Mouse (Mus musculus) c-Kit-positive CD71-positive TER-119-positive erythroid progenitor cells, embryonic 14.5 days (primary cell): ENCODE data around the gene Ifi205.
"Not testable (repeated sequence)": the region's sequence is repeated elsewhere in the genome, so short reads cannot be mapped to it uniquely, and the experiment has no call there.

Experiments
- DNase-seq: peaks from one replicate; pipeline ENCODE4 v3.0.0-alpha.2; 2013; ENCODE audit warnings: low spot score

The Ifi205 gene

DNA sequence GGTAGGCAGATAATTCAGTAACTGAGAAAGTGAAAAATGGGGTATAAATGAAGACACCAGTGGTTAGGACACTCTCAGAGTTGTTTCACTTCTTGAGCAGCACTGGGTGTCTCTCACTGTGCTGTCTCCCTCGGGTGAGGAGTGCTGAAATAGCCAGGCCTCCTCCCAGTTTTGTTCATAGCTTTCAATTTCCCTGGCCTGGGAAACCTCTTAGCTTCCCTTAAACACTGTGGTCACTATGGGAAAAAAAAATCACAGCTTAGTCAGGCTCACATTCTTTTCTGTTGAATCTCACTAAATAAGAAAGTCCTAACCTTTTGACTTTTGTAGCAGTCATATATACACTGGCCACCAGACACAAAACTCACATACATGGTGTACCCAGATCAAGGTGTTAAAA is at the start of gene Ifi205:
Gene Ifi205, minus strand, starts transcription at position 113 of the 400 bp plus-strand sequence.
- DNase-seq = no peak

DNA sequence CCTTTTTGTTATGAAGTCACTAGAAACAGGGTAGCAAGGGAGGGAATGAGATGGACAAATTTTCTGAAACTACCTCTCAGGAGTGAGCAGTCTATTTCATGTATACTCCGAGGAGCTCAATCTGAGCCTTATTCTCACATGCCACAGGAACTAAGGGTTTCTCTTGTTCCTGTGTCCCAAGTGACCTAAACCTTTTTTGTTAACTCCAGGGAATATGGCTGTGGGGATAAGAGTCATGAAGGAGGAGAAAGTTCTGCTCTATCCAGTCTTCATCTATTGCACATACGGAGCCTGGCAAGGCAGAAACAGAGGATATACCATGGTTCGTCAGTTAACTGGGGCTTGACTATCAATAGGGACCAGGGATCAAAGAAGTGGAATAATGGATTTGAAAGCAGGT is 34.7 kb upstream of the Ifi205 start, which contains the start of gene Olfr430:
Gene Olfr430, plus strand, starts transcription at position 301 of the 400 bp plus-strand sequence.
- no peak for DNase-seq

DNA sequence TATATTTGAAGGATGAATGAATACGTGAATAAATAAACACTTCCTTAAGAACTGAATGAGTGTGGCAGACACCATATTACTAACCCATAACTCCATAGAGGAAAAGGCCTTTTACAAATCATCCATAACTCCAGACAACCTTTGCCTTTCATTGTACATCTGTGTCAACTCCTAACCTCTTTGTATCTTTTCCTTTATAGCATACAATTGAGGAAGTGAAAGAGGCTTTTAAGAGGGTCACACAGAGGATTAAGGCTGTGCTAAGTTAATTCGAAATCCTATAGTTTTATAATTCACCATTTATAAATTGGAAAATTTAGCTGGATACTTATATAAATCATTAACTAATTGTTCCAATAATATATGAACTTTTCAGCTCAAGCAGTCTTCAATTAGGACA is 23.6 kb upstream of the Ifi205 start:
- DNase-seq = no peak

DNA sequence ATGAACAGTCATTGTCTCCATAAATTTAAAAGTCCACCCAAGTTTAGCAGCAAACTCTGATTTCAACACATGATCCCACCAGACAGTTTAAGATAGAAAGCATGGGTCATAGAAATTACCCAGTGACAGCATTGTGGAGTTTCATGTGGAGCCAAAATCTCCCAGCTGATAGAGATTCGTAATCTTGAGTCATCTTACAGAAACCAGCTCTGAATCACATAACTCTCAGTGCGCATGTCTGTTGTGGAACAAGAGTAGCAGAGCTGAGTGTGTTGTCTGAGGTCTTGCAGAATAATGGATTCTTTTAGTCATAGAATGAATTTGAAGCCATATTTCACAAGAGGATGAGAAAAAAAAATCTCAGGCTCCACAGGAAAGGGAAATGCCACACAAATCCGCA is 21.4 kb upstream of the Ifi205 start:
- no peak for DNase-seq

DNA sequence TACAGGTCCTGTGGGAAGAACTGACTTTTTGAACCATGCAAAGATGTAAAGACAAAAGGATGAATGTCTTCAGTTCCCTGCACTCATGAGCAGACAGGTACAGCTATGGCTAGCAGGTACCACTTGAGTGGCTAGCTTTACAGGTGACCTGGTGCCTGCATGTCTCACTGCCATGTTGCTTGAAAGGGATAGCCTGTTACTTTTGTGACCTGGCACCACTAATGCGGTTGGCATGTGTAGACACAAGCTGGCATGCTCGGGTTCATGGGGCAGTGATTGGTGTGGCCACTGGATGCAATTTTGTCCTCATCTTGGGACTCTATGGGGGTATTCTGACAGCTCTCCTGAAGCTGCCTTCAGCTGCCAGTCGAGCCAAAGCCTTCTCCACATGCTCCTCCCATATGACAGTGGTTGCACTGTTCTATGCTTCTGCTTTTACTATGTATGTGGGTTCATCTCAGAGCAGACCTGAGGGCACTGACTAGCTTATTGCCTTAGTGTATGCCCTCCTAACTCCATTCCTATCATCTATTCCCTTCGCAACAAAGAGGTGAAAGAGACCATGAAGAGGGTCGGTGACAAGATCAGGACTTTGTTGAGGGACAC is 20.4 kb upstream of the Ifi205 start:
- DNase-seq = no peak

DNA sequence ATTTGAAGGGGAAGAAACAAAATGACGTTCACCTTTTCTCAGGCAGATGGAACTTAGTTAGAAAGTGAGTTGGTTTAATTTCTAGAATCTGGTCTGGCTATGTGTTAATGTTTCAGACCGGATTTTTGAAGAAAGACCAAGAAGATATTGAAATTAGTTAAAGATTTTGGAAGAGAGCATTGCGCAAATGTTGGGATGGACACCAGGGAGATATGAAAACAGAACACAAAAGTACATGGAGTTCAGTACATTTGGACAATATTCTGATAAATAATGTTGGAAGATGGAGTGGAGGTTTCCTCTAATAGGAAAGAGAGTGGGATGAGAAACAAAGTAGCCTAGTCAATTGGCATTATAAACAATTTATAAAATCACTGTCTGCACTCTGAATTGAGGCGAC is 19.9 kb upstream of the Ifi205 start:
- DNase-seq = no peak

DNA sequence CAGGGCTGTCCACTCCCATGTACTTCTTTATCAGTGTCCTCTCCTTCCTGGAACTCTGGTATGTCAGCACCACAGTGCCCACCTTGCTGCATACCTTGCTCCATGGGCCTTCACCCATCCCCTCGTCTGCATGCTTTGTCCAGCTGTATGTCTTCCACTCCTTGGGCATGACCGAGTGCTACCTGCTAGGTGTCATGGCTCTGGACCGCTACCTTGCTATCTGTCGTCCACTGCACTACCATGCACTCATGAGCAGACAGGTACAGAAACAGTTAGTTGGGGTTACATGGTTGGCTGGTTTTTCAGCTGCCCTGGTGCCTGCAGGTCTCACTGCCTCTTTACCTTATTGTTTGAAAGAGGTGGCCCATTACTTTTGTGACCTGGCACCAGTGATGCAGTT is 18.9 kb upstream of the Ifi205 start:
- DNase-seq = no peak

DNA sequence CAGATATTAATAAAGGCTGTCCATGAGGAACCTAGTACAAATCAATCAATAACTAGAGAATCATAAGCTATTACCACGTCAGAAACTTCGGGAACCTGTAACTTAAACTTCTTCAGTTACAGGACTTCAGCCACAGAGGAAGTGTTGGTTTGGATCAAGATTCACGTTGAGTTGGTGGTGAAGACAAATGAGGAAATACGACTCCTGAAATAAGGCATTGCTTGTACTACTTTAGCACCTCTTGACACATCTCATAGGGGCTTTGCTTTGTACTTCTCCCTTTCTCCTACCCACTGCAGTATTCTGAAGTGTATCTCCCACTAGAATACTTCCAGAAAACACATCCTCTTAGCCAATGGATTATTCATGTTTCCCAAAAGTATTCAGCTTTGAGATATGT is 17.7 kb upstream of the Ifi205 start:
- DNase-seq = not testable (repeated sequence)

DNA sequence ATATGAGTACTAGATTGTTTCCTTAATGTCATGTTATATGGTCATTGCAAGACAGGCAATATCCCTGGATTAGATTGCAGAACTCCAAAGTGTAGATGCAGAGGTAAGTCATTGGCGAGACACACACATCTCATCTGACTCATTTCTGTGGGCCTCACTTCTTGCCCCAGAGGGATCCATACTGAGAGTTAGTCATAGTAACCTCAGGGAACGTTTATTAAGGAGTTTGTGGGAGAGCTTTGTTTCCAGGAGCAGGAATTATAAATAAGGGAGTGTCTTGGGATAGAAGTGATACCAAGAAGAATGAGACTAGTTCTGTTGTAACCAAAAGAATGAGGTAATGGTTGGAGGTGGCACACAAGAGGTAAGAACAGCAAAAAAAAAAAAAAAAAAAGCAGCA is 17.3 kb upstream of the Ifi205 start, which contains the start of gene Olfr432:
Gene Olfr432, plus strand, starts transcription at position 313 of the 400 bp plus-strand sequence.
- DNase-seq = no peak

DNA sequence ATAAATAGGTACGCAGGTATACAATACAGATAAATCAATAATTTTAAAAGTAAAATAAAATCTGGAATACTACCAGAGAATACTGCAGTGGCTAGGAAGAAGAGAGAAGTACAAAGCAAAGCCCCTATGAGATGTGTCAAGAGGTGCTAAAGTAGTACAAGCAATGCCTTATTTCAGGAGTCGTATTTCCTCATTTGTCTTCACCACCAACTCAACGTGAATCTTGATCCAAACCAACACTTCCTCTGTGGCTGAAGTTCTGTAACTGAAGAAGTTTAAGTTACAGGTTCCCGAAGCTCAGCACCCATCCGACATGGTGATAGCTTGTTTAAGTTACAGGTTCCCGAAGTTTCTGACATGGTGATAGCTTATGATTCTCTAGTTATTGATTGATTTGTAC is 16.6 kb upstream of the Ifi205 start:
- DNase-seq = not testable (repeated sequence)

DNA sequence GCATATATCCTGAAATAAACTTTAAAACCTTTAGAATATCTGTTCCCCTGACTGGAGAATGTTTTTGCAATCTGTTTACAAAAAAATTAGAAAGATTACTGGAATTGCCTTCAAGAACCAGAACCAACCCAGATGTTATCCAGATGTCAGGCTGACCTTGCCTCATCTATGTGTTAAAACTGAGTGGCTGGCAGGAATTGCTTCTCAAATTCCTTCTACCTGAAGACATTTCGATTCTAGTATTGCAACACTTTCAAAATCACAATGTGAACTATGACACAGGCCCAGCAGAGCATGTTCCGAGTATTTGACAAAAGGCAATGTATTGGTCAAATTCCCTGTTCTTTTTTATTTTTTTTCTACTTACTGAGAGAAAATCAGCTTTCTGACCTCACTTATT is 12.8 kb upstream of the Ifi205 start:
- no peak for DNase-seq

DNA sequence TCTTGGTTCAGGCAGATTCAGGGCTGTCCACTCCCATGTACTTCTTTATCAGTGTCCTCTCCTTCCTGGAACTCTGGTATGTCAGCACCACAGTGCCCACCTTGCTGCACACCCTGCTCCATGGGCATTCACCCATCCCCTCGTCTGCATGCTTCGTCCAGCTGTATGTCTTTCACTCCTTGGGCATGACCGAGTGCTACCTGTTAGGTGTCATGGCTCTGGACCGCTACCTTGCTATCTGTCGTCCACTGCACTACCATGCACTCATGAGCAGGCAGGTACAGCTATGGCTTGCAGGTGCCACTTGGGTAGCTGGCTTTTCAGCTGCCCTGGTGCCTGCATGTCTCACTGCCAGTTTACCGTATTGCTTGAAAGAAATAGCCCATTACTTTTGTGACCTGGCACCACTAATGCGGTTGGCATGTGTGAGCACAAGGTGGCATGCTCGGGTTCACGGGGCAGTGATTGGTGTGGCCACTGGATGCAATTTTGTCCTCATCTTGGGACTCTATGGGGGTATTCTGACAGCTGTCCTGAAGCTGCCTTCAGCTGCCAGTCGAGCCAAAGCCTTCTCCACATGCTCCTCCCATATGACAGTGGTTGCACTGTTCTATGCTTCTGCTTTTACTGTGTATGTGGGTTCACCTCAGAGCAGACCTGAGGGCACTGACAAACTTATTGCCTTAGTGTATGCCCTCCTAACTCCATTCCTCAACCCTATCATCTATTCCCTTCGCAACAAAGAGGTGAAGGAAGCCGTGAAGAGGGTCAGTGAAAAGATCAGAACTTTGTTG is 10.7 kb upstream of the Ifi205 start:
- not testable (repeated sequence) for DNase-seq

DNA sequence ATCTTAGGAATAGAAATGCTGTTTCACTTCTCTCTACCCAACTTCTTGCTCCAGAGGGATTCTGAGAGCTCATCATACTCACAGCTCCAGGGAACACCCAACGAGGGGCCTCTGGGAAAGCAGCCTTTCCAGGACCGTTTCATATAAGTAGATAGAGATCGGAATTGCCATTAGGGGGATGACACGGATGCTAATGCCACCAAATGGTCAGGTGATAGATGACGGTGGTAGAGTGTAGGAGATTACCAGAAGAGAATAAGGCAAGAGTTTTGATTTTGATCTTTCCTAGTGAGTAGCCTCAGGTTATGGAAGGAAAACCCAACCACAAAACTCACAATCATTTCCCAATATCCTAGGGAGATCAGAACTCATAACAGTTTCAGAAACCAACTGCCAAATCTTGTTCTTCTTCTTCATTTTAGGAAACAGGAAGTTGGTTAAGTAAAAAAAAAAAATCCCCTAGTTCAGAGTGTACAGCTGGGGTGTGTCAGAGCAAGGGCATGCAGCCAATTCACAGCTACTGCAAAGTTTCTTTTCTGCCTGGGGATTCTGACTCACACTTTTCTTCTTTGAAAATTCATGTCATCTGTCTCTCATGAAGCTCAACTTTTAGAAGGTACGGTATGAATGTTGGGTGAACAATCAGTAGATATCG is 9.0 kb upstream of the Ifi205 start, which contains the start of gene Olfr433:
Gene Olfr433, plus strand, starts transcription at position 183 of the 655 bp plus-strand sequence.
- DNase-seq = no peak

DNA sequence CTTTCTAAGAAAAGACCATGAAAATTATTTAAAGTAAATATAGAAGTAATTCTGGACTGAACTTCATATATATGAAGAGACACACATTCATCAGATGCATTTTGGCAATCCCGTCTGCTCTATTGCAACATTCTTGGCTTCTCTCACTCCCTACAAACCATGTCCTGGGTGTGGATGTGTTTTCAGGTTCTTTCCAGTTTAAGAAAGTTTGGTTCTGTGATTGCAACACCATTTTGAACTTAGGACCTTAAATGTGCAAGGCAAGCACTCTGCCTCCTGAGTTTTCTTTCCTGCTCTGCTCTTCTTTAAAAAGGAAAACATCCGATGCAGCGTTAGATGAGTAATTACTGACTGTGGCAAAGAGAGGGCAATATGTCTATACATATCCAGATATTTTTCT is 6.9 kb upstream of the Ifi205 start:
- DNase-seq = no peak

DNA sequence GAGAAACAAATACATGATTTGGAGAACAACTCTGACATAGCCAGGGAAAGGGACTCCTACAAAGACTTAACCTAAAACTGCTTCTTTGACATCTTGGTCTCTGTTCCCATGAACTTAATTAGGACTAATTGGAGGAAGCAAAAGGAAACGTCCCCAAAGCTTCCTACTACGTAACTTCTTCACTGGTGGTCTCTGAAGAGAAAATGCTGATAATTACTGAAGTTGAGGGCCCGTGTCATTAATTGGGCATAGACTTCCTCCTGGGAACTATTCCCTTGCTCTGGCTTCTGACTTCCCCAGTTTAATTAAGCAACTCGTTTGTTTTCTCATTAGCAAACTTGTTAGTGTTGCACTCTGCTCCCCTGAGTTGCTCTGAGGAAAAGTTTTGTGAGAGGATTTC is 4.2 kb upstream of the Ifi205 start:
- no peak for DNase-seq

DNA sequence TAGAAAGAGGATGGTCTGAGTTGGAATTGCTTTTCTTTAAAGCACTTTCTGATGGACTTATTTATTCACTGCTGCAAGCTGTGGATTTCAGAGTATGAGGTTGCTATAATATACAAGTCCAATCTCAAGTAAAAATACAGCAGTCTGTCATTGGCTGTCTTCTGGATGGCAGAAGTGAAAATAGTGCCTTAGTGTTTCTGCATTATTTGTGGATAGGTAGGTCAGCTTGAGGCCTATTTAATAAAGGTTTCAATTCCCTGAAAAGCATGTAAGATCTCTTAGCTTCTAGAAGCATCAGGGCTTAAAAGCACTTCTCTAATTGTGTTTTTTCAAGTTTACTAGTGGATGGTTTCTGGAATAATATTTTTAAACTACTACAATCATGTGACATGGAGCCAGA is 24.6 kb downstream of the Ifi205 start:
- not testable (repeated sequence) for DNase-seq

DNA sequence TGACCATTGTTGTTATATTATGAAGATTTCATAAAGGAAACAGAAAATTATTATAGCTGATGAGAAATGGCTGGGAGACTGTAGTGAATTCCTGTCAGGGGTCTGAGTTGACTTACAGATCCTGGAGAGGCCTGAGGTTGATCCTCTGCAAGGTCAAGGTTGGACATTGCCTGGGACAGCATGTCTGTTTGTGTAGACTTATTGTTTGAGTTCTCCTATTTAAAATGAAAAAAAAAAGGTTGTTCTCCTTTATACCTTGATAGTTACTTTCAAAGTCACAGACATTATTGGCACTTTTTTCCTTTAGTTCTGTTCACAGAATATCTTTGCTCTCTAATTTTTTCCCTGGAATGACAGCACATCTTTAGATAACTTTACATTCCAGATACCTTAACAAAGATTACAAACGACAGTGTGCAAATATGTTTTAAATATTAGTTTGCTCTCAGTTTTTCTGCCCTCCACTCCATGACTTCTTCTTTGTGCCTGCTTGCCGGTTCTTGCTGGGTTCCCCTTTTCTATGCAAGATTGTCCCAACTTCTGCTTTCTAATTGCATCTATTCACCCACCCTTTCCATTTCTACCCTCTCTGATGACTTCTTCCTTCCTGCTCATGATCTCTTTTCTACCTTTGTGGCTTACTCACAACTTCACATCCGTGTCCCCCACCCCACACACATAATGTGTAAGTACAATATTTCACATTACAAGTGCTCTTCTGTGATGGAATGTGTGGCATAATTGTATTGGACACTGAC is 27.1 kb downstream of the Ifi205 start:
- not testable (repeated sequence) for DNase-seq

DNA sequence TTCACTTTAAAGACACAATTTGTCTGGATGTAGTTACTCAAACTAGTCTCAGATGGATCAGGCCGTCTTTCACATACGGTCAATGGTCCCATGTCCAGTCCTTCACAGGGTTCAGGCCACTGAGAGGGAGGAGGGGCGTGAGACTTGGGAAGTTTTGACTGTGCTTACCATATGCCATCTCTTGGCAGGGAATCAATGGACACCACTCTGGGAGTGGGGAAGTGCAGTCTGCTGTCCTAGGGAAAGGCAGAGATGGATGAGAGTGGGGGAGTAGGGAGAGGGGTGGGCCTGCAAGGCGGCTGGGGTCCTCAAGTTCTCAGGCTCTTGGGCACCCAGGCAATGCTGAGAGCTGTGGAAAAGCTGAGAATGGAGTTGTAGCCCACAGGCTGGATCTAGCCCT is 36.6 kb downstream of the Ifi205 start:
- DNase-seq = no peak

DNA sequence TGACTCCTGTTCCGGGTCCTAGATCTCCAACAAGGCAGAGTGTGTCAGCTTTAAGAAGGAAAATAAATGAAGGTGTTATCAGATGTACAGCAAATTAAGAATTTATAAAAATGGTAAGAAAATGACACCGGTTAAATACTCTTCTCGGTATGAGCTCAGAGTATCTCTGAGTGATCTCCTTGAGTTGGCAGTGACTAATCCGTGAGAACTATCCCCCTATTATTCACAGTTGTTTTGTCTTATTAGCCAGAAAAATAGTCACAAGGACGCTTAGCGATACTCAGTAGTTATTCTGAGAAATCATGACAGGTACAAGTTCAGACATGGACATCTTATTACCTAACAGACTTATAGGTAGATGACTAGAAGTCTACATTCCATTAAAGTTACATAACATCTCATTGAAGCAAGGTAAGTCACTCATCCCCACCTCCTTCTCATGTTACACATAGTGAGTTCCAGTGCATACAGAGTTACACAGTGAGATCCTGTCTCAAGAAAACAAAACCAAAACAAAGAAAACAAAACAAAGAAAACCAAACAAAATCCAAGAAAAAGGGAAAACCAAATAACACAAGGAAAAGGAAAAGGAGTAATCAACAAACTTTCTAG is 48.8 kb downstream of the Ifi205 start, which contains the start of gene Ifi202b:
Gene Ifi202b, minus strand, starts transcription at position 51 of the 612 bp plus-strand sequence.
- not testable (repeated sequence) for DNase-seq

DNA sequence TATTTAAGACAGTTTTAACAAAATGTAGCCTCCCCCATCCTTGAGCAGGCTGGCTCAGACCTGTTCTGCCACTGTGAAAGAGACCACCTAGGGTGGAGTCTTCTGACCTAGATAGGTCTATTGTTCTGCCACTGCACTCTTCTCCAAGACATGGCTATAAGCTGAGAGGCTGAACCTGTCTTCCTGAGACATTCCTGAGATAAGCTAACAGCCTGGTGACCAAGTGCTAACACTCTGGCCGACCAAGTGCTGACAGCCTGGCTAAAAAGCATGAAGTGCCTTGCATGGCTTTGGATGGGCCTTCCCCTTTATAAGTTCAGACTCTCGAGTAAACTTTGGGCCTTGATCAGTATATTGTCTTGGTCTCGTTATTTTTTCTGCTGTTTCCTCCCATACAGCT is 50.6 kb downstream of the Ifi205 start:
- not testable (repeated sequence) for DNase-seq

DNA sequence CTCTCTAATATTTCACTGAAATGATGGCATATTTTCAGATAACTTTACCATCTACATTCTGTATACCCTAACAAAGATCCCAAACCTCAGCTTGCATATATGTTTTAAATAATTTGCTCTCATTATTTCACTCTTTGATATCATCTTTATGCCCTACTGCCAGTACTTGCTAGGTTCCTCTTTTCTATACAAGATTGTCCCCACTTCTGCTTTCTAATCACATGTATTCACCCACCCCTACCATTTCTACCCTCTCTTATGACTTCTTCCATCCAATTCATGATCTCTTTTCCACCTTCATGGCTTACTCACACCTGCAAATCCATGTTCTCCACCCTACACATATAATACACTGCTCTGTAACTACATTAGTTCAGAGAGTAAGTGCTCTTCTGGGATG is 54.0 kb downstream of the Ifi205 start:
- DNase-seq = no peak

DNA sequence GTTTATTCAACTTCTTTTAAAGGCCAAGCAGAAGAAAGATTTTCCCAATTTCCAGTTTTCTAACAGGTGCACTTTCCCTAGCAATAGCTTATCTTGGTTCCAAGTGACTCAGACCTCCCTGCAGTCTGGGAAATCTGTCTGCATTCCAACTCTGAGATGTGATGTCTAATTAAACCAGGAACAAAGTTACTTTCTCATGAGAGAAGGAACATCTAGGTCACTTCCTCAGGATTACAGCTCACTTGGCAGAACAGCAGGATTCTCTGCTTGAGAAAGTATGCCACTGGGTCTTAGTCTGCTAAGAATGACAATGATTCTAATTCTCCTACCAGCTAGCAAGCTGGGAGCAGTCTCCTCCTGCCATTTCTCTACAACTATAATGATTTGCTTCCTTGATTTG is 58.5 kb downstream of the Ifi205 start:
- DNase-seq = no peak
